Mouse (Mus musculus) testis, adult 2 months (tissue): ENCODE data around the gene Cplx3. TPM values are rescaled to one million over a fixed set of nuclear protein-coding genes. Genes with fewer than 3 reads are reported as not detected.

Experiments used
- H3K27ac ChIP-seq: fragments of 200-500 bp; 2 replicates; pipeline ENCODE4 v1.5.1; 2012; ENCODE audit warnings: low read depth, low read length; ENCODE audit not compliant: control insufficient read depth, insufficient read depth
- H3K27me3 ChIP-seq: fragments of 200-500 bp; 2 replicates; pipeline ENCODE4 v1.6.1; 2012; ENCODE audit warnings: mild to moderate bottlenecking, low read length, moderate library complexity; ENCODE audit not compliant: control insufficient read depth, insufficient read depth
- H3K36me3 ChIP-seq: fragments of 200-500 bp; 2 replicates; pipeline ENCODE4 v1.6.1; 2012; ENCODE audit warnings: mild to moderate bottlenecking, low read length; ENCODE audit not compliant: control insufficient read depth, insufficient read depth
- H3K4me1 ChIP-seq: fragments of 200-500 bp; 2 replicates; pipeline ENCODE4 v1.6.1; 2012; ENCODE audit warnings: low read length; ENCODE audit not compliant: control insufficient read depth, insufficient read depth
- H3K4me3 ChIP-seq: fragments of 200-500 bp; 2 replicates; pipeline ENCODE4 v1.5.1; 2012; ENCODE audit warnings: low read depth, mild to moderate bottlenecking, low read length, moderate library complexity, mixed read lengths; ENCODE audit not compliant: control insufficient read depth
- CTCF ChIP-seq: fragments of 200-500 bp; IDR thresholded peaks from 2 replicates; pipeline ENCODE4 v1.5.1; 2012; ENCODE audit warnings: low read depth, mild to moderate bottlenecking, inconsistent platforms, low read length, moderate library complexity; ENCODE audit not compliant: control insufficient read depth, insufficient read depth, insufficient replicate concordance
- POLR2A ChIP-seq: fragments of 200-500 bp; IDR thresholded peaks from 2 replicates; pipeline ENCODE4 v1.6.1; 2012; ENCODE audit warnings: low read depth, mild to moderate bottlenecking, inconsistent platforms, low read length, moderate library complexity; ENCODE audit not compliant: control insufficient read depth
- polyA plus RNA-seq: library from polyadenylated mRNA; depleted of rRNA; stranded (reverse); fragments of >200 nt; gene quantifications from 2 replicates; pipeline ENCODE4 v1.2.3, GENCODE M21; 2012

Cplx3 gene
- polyA plus RNA-seq, 1 experiment: 0.16 TPM

DNA sequence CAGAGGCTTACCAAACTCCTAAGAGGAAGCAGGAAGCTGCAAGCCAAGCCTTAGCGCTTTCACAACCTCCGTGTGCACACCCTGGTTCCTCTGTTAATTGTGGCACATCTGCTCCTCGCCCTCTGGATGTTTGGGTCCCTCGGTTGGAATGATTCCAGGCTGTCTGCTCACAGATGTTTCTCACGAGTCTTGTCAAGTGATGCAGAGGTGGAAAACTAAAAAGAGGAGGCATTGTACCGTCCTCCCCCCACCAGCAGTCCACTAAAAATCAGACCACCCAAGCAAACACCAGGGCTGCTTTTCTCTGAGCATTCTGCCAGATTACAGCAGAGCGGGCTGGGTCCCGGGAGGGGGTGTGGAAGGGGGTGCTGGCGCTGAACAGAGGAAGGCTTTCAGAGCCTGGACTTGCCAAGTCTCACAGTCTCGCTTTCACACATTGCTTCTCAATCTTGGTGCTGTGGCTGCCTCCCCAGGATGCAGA is 40.3 kb downstream of the Cplx3 start:
- no peak for TF ChIP-seq POLR2A
- no peak for TF ChIP-seq CTCF

DNA sequence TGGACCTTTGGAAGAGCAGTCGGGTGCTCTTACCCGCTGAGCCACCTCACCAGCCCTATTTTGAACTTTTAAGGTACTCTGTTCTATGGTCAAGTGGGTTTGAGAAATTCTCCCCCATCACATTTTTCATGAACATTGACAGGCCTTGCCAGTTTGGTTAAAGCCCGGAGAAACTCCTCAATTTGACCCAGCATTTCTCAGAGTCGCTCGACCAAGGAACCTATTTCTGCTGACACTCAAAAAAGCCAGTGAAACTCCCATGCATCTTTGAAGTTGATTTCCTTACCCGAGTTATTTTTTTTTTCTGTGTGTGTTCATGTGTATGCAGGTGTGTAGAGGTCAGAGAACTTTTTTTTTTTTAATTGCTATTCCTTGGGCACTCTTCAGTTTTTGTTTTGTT is 41.5 kb downstream of the Cplx3 start:
- Histone ChIP-seq H3K4me1 (peaks cover 14% of the 10 kb centered on the region), H3K27me3 (no peaks in the 10 kb centered on the region), H3K27ac (no peak overlapping the region), H3K4me3 (no peak overlapping the region), H3K36me3 (no peaks in the 10 kb centered on the region)
- TF ChIP-seq POLR2A (no peak), CTCF (no peak)

More for the DNA sequence above, 40.3 kb downstream of the Cplx3 start:
- no peaks in the 10 kb centered on the region for H3K27me3 ChIP-seq
- no peaks in the 10 kb centered on the region for H3K36me3 ChIP-seq
- peaks cover 12% of the 10 kb centered on the region for H3K4me1 ChIP-seq
- no peak overlapping the region for H3K27ac ChIP-seq
- no peak overlapping the region for H3K4me3 ChIP-seq

GRCm38 (mm10) chr9:57562896-57563372 is 43.1 kb downstream of the Cplx3 start:
- no peak for TF ChIP-seq CTCF
- TF ChIP-seq POLR2A: no peak
- H3K27ac ChIP-seq: peak overlapping the region; percentile 54

DNA sequence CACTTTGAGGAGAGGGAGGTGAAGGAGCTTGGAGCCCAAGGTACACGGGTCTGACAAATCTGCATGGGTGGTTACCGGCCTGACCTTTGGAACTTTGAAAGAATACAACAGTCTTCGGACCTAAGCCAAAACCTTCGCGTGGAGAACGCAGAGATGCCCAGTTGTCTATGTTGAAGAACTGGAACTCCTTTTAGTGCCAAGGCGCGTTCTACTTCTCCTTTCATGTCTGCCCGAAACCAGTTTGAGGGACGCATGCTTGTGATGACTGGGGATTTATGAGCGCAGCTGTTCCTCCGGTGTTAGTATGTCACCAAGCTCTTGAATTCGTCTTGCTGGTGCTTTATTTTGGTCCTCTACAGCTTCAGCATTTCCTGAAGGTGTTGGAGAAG is 44.4 kb downstream of the Cplx3 start:
- Histone ChIP-seq H3K36me3 (no peaks in the 10 kb centered on the region), H3K27ac (peak overlapping the region; percentile 90), H3K4me3 (peak overlapping the region; percentile 97), H3K27me3 (no peaks in the 10 kb centered on the region), H3K4me1 (peaks cover 14% of the 10 kb centered on the region)
- TF ChIP-seq CTCF (no peak), POLR2A (no peak)

More at GRCm38 (mm10) chr9:57562896-57563372, 43.1 kb downstream of the Cplx3 start:
- peaks cover 14% of the 10 kb centered on the region for H3K4me1 ChIP-seq
- H3K27me3 ChIP-seq: no peaks in the 10 kb centered on the region
- no peaks in the 10 kb centered on the region for H3K36me3 ChIP-seq
- peak overlapping the region; percentile 52 for H3K4me3 ChIP-seq

GRCm38 (mm10) chr9:57560861-57561710 is 45.0 kb downstream of the Cplx3 start, which contains the start of gene Scamp2:
TSS of gene Scamp2 (plus strand) at chr9:57560943.
- Histone ChIP-seq H3K4me1 (peaks cover 14% of the 10 kb centered on the region), H3K4me3 (peak within 1 kb of the TSS; percentile 97), H3K27me3 (no peaks in the 10 kb centered on the region), H3K36me3 (no peaks in the 10 kb centered on the region), H3K27ac (peak within 1 kb of the TSS; percentile 90)
- TF ChIP-seq POLR2A (peak; percentile 97), CTCF (0 out of 2 replicates have a peak, but pooled peaks have one; percentile 4)

DNA sequence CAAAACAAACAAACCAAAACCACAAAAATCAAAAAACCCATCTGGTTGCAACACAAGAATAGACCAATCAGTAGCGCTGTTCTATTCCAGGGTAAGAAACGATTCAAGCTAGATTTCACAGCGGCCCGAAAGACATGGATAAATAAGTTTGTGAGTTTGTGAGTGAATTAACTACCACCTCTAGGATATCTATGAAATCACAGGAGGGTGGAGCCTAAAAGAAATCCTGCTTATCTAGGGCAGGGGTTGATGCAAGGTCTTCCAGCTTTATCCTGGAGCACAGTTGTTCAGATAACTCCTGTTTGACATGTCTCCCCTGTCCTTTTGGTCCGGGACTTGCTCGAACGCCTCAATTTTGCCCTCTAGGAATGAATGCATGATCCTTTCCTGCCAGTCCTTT is 45.8 kb downstream of the Cplx3 start:
- Histone ChIP-seq H3K4me1 (peaks cover 9% of the 10 kb centered on the region), H3K27me3 (no peaks in the 10 kb centered on the region), H3K36me3 (no peaks in the 10 kb centered on the region), H3K27ac (peak overlapping the region; percentile 90), H3K4me3 (peak overlapping the region; percentile 97)
- no peak for TF ChIP-seq POLR2A
- TF ChIP-seq CTCF: no peak

DNA sequence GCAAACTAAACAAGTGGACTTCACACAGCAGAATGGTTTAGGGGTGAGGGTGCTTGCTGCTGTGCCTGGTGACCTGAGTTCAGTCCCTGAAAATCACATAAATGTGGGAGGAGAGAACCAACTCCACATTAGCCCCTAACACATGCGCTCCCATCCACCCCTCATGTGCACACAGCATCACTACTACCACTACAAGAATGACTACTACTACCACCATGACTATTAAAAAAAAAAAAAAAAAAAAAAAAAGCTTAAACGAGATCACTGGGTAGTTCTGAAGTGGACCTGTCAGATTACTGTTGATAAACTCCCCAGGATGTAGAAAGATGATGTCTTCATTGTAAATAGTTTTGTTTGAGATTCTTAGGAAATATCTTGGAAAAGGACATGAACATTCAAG is 46.5 kb downstream of the Cplx3 start:
- H3K36me3 ChIP-seq: no peaks in the 10 kb centered on the region
- H3K27me3 ChIP-seq: no peaks in the 10 kb centered on the region
- peaks cover 9% of the 10 kb centered on the region for H3K4me1 ChIP-seq
- TF ChIP-seq CTCF (no peak), POLR2A (no peak)
- H3K27ac ChIP-seq: no peak overlapping the region
- H3K4me3 ChIP-seq: peak overlapping the region; percentile 55
